Mouse (Mus musculus): ENCODE data around the gene Creb5. TPM values are rescaled to one million over a fixed set of nuclear protein-coding genes. Genes with fewer than 3 reads are reported as not detected.

The Creb5 gene
- total RNA-seq, 1 experiment, result 1.1 TPM

DNA sequence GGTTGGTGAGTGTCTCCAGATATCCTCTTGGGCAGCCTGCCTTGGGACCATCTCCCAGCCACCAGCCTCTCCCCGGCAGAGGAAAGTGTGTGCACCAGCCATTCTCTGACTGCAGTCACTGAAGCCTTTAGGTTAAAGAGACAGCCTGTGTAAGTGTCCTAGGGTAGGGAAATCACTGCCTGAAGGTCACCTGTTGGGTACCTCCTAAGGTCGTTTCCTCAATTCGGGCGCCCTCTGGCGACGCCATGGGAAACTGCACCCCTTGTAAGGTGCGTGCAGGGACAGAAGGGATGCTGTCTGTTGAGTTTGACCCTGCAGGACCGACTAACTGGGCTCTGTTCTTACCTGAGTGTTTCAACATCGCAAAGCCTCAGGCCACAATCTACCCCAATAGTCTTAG is 434.5 kb downstream of the Creb5 start:
- peak; percentile 65 for DNase-seq (ENCODE audit: low read depth, low spot score)
- Histone ChIP-seq H3K9me3 (ENCODE audit: control insufficient read depth, insufficient read depth, low read depth, low read length) (no peaks in the 10 kb centered on the region), H3K27ac (ENCODE audit: insufficient read depth, low read depth, low read length, poor library complexity, severe bottlenecking) (no peak overlapping the region), H3K4me3 (ENCODE audit: insufficient read depth in 1 of 2, low read depth in 1 of 2, low read length in 2 of 2, poor library complexity in 1 of 2, severe bottlenecking in 1 of 2) (no peak overlapping the region), H3K4me1 (ENCODE audit: control insufficient read depth in 2 of 2, insufficient read depth in 2 of 2, low read length in 2 of 2, poor library complexity in 1 of 2) (no peaks in the 10 kb centered on the region), H3K36me3 (ENCODE audit: control insufficient read depth, insufficient read depth, low read length, poor library complexity, severe bottlenecking) (no peaks in the 10 kb centered on the region), H3K9ac (ENCODE audit: insufficient read depth, low read depth, low read length, poor library complexity, severe bottlenecking) (no peak overlapping the region)
- TF ChIP-seq ZC3H11A (IDR thresholded peaks at IDR 0.05; ENCODE audit: borderline replicate concordance, low read depth, low read length) (peak; percentile 67), ZNF384 (IDR thresholded peaks at IDR 0.05; ENCODE audit: low read depth, low read length) (no peak)
- in situ Hi-C loops (cut with MboI; ENCODE audit: low sequenced_read_pairs in 2 of 2, unreplicated experiment in 2 of 2), result loop anchor here in 1 of 2 experiments (10.0 kb wide), 1 partner anchor 197 kb away; no protein-coding TSS in a partner anchor

DNA sequence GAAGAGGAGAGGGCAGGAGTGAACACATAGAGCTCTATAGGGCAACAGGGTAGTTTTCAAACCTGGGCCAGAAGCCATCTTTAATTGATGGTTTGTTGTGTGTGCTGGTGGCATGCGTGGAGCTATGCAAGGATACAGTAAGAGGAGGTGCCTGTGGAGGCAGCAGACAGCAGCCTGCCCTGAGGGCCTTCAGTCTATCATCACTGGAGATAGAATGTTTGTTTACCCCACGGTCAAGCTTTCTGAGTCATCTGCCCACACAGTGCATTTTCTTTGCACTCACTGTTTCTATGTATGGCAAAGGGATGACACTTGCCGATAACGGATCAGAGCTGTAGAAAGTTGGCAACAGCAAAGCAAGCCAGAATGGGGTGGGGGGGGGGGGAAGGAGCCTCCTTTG is 435.6 kb downstream of the Creb5 start:
- H3K36me3 ChIP-seq (ENCODE audit: control insufficient read depth, insufficient read depth, low read length, poor library complexity, severe bottlenecking), result no peaks in the 10 kb centered on the region
- in situ Hi-C loops (cut with MboI; ENCODE audit: low sequenced_read_pairs in 2 of 2, unreplicated experiment in 2 of 2), result loop anchor here in 1 of 2 experiments (10.0 kb wide), 1 partner anchor 198 kb away; no protein-coding TSS in a partner anchor
- H3K4me3 ChIP-seq (ENCODE audit: insufficient read depth in 1 of 2, low read depth in 1 of 2, low read length in 2 of 2, poor library complexity in 1 of 2, severe bottlenecking in 1 of 2), result no peak overlapping the region

DNA sequence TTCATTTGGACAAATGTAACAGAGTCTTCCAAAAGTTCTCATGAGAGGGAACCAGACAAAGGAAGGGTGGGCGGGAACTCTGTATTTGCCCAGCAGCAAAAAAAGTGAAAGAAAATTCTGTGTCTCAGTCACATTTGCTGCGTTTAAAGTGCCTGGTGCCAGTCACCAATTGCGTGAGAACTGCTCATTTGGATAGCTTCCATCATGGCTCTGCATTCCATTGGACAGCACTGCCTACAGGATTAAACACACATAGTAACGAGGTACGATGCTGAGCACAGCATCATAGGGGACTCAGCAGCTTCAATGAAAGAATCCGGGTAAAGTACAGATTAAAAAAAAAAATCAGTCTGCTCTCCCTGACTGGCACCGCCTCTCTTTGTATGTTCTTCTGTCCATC is 443.4 kb downstream of the Creb5 start:
- in situ Hi-C loops (cut with MboI; ENCODE audit: low sequenced_read_pairs in 2 of 2, unreplicated experiment in 2 of 2), result no loop called here
- H3K4me3 ChIP-seq (ENCODE audit: insufficient read depth in 1 of 2, low read depth in 1 of 2, low read length in 2 of 2, poor library complexity in 1 of 2, severe bottlenecking in 1 of 2), result no peak overlapping the region
- H3K9me3 ChIP-seq (ENCODE audit: control insufficient read depth, insufficient read depth, low read depth, low read length), result no peaks in the 10 kb centered on the region
- no peaks in the 10 kb centered on the region for H3K4me1 ChIP-seq (ENCODE audit: control insufficient read depth in 2 of 2, insufficient read depth in 2 of 2, low read length in 2 of 2, poor library complexity in 1 of 2)
- no peak overlapping the region for H3K9ac ChIP-seq (ENCODE audit: insufficient read depth, low read depth, low read length, poor library complexity, severe bottlenecking)
- DNase-seq (ENCODE audit: low read depth, low spot score), result no peak
- H3K36me3 ChIP-seq (ENCODE audit: control insufficient read depth, insufficient read depth, low read length, poor library complexity, severe bottlenecking), result no peaks in the 10 kb centered on the region
- H3K27ac ChIP-seq (ENCODE audit: insufficient read depth, low read depth, low read length, poor library complexity, severe bottlenecking), result no peak overlapping the region
- no peak for TF ChIP-seq ZC3H11A (IDR thresholded peaks at IDR 0.05; ENCODE audit: borderline replicate concordance, low read depth, low read length)
- no peak for TF ChIP-seq ZNF384 (IDR thresholded peaks at IDR 0.05; ENCODE audit: low read depth, low read length)
- TF ChIP-seq HCFC1 (IDR thresholded peaks at IDR 0.05; ENCODE audit: borderline replicate concordance, insufficient read depth, low read length), result no peak
- no peak for TF ChIP-seq MAFK (IDR thresholded peaks at IDR 0.05; ENCODE audit: insufficient read depth, low read depth, low read length)
- no peak for TF ChIP-seq CHD2 (IDR thresholded peaks at IDR 0.05; ENCODE audit: low read depth, low read length)

More for the DNA sequence above, 435.6 kb downstream of the Creb5 start:
- no peaks in the 10 kb centered on the region for H3K9me3 ChIP-seq (ENCODE audit: control insufficient read depth, insufficient read depth, low read depth, low read length)
- TF ChIP-seq MAFK (IDR thresholded peaks at IDR 0.05; ENCODE audit: insufficient read depth, low read depth, low read length), result no peak
- no peak for TF ChIP-seq CHD2 (IDR thresholded peaks at IDR 0.05; ENCODE audit: low read depth, low read length)
- no peak for TF ChIP-seq ZC3H11A (IDR thresholded peaks at IDR 0.05; ENCODE audit: borderline replicate concordance, low read depth, low read length)
- TF ChIP-seq ZNF384 (IDR thresholded peaks at IDR 0.05; ENCODE audit: low read depth, low read length), result no peak
- TF ChIP-seq HCFC1 (IDR thresholded peaks at IDR 0.05; ENCODE audit: borderline replicate concordance, insufficient read depth, low read length), result no peak
- no peak overlapping the region for H3K9ac ChIP-seq (ENCODE audit: insufficient read depth, low read depth, low read length, poor library complexity, severe bottlenecking)
- H3K4me1 ChIP-seq (ENCODE audit: control insufficient read depth in 2 of 2, insufficient read depth in 2 of 2, low read length in 2 of 2, poor library complexity in 1 of 2), result no peaks in the 10 kb centered on the region
- DNase-seq (ENCODE audit: low read depth, low spot score), result no peak
- no peak overlapping the region for H3K27ac ChIP-seq (ENCODE audit: insufficient read depth, low read depth, low read length, poor library complexity, severe bottlenecking)

DNA sequence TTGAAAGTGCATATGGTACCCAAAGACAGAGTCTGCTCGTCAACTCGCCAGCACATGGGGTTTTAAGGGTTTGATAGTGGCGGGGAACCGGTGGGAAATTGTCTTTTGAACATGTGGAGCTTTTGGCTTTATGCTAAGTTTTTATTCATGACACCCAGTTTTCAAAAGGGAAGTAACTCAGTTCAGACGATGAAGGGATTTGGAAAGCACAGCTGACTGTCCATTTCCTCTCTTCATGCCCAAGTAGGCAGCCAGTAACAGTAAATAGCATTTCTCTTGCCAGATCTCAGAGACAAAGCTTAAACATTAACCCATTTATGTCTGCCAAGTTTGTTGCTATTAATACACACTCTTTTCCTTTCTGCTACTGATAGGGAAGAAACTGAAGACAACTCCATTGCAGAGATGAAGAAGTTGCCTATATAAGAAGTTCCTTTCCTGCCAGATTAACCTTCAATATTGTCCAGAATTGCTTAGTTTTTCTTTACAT is 444.0 kb downstream of the Creb5 start:
- no peak for DNase-seq (ENCODE audit: low read depth, low spot score)
- Histone ChIP-seq H3K36me3 (ENCODE audit: control insufficient read depth, insufficient read depth, low read length, poor library complexity, severe bottlenecking) (no peaks in the 10 kb centered on the region), H3K4me1 (ENCODE audit: control insufficient read depth in 2 of 2, insufficient read depth in 2 of 2, low read length in 2 of 2, poor library complexity in 1 of 2) (no peaks in the 10 kb centered on the region), H3K4me3 (ENCODE audit: insufficient read depth in 1 of 2, low read depth in 1 of 2, low read length in 2 of 2, poor library complexity in 1 of 2, severe bottlenecking in 1 of 2) (no peak overlapping the region), H3K27ac (ENCODE audit: insufficient read depth, low read depth, low read length, poor library complexity, severe bottlenecking) (no peak overlapping the region), H3K9ac (ENCODE audit: insufficient read depth, low read depth, low read length, poor library complexity, severe bottlenecking) (no peak overlapping the region), H3K9me3 (ENCODE audit: control insufficient read depth, insufficient read depth, low read depth, low read length) (no peaks in the 10 kb centered on the region)
- in situ Hi-C loops (cut with MboI; ENCODE audit: low sequenced_read_pairs in 2 of 2, unreplicated experiment in 2 of 2), result no loop called here
- TF ChIP-seq ZC3H11A (IDR thresholded peaks at IDR 0.05; ENCODE audit: borderline replicate concordance, low read depth, low read length) (no peak), ZNF384 (IDR thresholded peaks at IDR 0.05; ENCODE audit: low read depth, low read length) (no peak), MAFK (IDR thresholded peaks at IDR 0.05; ENCODE audit: insufficient read depth, low read depth, low read length) (no peak), CHD2 (IDR thresholded peaks at IDR 0.05; ENCODE audit: low read depth, low read length) (no peak), HCFC1 (IDR thresholded peaks at IDR 0.05; ENCODE audit: borderline replicate concordance, insufficient read depth, low read length) (no peak)

DNA sequence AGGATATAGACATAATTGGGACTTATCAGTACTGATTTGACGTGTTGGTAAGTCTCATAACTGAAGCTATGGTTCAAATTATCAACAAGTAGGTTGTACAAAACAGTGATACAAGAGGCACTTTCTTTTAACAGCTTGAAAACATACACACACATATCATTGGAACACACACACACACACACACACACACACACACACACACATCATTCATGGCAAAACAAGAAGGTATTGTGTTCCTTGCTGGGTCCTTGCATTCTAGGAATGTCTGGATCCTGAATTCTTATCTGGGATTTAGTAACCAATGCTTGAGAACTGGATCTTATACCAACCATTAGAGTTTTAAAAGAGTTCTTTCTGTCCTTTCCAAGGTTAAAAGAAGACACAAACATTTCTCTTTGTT is 446.5 kb downstream of the Creb5 start:
- no peaks in the 10 kb centered on the region for H3K36me3 ChIP-seq (ENCODE audit: control insufficient read depth, insufficient read depth, low read length, poor library complexity, severe bottlenecking)
- no peak overlapping the region for H3K27ac ChIP-seq (ENCODE audit: insufficient read depth, low read depth, low read length, poor library complexity, severe bottlenecking)
- no peaks in the 10 kb centered on the region for H3K9me3 ChIP-seq (ENCODE audit: control insufficient read depth, insufficient read depth, low read depth, low read length)
- no peak for TF ChIP-seq HCFC1 (IDR thresholded peaks at IDR 0.05; ENCODE audit: borderline replicate concordance, insufficient read depth, low read length)
- no peak for TF ChIP-seq ZC3H11A (IDR thresholded peaks at IDR 0.05; ENCODE audit: borderline replicate concordance, low read depth, low read length)
- no peak overlapping the region for H3K9ac ChIP-seq (ENCODE audit: insufficient read depth, low read depth, low read length, poor library complexity, severe bottlenecking)
- H3K4me1 ChIP-seq (ENCODE audit: control insufficient read depth in 2 of 2, insufficient read depth in 2 of 2, low read length in 2 of 2, poor library complexity in 1 of 2), result no peaks in the 10 kb centered on the region
- in situ Hi-C loops (cut with MboI; ENCODE audit: low sequenced_read_pairs in 2 of 2, unreplicated experiment in 2 of 2), result no loop called here
- no peak overlapping the region for H3K4me3 ChIP-seq (ENCODE audit: insufficient read depth in 1 of 2, low read depth in 1 of 2, low read length in 2 of 2, poor library complexity in 1 of 2, severe bottlenecking in 1 of 2)
- no peak for DNase-seq (ENCODE audit: low read depth, low spot score)
